Mouse (Mus musculus): Measurements from ENCODE around the gene Mef2a.

DNA sequence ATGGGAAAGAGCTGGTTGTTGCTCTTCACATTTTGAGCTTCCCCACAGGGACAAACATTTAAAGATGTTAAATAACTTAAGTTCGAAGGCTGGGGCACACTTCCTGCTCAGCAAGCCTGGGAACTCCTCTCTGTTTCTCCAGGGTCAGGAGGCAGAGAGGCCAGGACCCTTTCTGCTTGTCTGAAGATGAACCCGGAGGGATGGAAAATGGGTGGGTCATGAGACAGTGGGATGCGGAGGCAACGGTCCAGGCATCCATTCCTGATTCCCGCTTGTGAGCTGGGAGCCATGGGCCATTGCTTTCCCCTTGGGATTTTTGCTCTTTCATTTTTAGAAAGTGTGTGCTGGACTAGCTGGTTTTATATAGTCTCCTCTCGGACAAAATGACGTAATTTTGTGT is 17.4 kb upstream of the Mef2a start:
- no peak for TF ChIP-seq POLR2A (IDR thresholded peaks at IDR 0.05; ENCODE audit: control insufficient read depth, extremely low read depth, insufficient read depth, low read length, poor library complexity)
- TF ChIP-seq CTCF (IDR thresholded peaks at IDR 0.05; ENCODE audit: borderline replicate concordance, control insufficient read depth, extremely low read depth, insufficient read depth, low read length, poor library complexity): no peak
